Comparison of ENCODE assay signal across 23 mouse cellular contexts in the genomic region with DNA sequence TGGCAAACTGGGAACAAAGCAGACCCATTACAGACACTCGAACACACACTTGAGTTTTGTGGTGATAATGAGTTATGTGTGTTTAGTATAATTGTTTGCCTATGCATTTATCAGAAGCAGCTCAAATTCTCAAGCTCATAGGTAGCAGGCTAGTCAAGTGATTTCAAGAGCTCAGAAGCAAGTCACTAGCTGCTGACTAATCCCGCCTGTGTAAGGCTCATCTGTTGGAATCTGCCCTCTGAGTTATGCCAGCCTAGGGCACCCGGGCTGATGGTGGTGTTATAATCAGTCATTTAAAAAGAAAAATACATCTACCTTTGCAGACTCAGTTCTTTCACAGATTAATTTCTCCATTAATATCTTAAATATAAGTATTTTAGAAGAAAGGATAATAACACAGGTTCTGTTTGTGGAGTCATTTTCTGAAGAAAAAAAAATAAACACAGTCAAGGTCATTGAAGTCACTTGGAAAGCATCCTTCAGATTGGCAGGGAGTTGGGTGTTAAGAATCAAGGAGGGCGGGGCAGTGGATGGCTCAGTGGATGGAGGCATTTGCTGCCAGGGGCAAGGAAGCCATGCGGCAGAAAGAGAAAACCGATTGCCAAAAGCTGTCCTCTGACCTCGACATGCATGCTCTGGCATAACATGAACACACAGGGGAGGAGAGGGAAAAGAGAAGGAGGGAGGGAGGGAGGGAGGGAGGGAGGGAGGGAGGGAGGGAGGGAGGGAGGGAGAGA. TPM values are rescaled to one million over a fixed set of nuclear protein-coding genes. Genes with fewer than 3 reads are reported as not detected.
"Had no signal": no experiment of that assay in that cellular context is flagged by ENCODE, and none has a peak within 500 bp of the region (broad histone marks: within the 10 kb centered on the region; RNA-seq: fewer than 3 reads in every experiment).

No protein-coding gene starts in this region.

- H3K4me2 ChIP-seq: liver, embryonic 13.5 days; midbrain, embryonic 12.5 days had no signal

- ATAC-seq: midbrain, embryonic 16.5 days had no signal

- H3K27ac ChIP-seq: liver, embryonic 13.5 days; midbrain, embryonic 12.5 days had no signal

- H3K36me3 ChIP-seq: liver, embryonic 13.5 days; midbrain, embryonic 12.5 days had no signal

- H3K4me1 ChIP-seq: liver, embryonic 13.5 days had no signal

- DNase-seq: kidney, adult 18-20 months; kidney, adult 9 months; kidney, postnatal 14 days; kidney, postnatal 4 days; liver, embryonic 13.5 days; lung, adult 2 months; thymus, adult 18-20 months; thymus, postnatal 36 days had no signal

- H3K9me3 ChIP-seq: liver, embryonic 13.5 days; midbrain, embryonic 12.5 days had no signal

- H3K27me3 ChIP-seq: liver, embryonic 13.5 days had no signal

- H3K9ac ChIP-seq: liver, embryonic 13.5 days; midbrain, embryonic 12.5 days had no signal

- H3K4me3 ChIP-seq: liver, embryonic 13.5 days; midbrain, embryonic 12.5 days had no signal

RNA-seq across cellular contexts. Expression of a gene that starts 34.0 kb away (rescaled TPM):
- total RNA-seq: liver, adult 2 months; megakaryocyte, adult 5-6 weeks had no signal
- polyA plus RNA-seq: kidney, embryonic 16.5 days; limb, embryonic 11.5 days; limb, embryonic 14.5 days; liver, adult 2 months; liver, embryonic 13.5 days; liver, embryonic 16.5 days; lung, adult 2 months; macrophage; midbrain, embryonic 12.5 days; midbrain, embryonic 16.5 days; neural tube, embryonic 11.5 days; neural tube, embryonic 14.5 days; small intestine, adult 2 months; spleen, adult 2 months; stomach, embryonic 16.5 days; urinary bladder, adult 2 months had no signal
